8 mouse cellular contexts compared by ENCODE assay signal in genomic region chr7:112023601-112024445, GRCm38 (mm10). TPM values are rescaled to one million over a fixed set of nuclear protein-coding genes. Genes with fewer than 3 reads are reported as not detected.
DNase-seq lines count a peak whose midpoint lies in the region; ATAC-seq lines count a peak whose summit lies in the region.

No protein-coding gene starts in this region.

- H3K27me3 ChIP-seq in forebrain, embryonic 15.5 days: no peaks in the 10 kb centered on the region
- no peaks in the 10 kb centered on the region for H3K27me3 ChIP-seq in midbrain, embryonic 15.5 days (replicated peaks)

- H3K4me3 ChIP-seq in forebrain, embryonic 15.5 days: peak overlapping the region; percentile 90
- peak overlapping the region; percentile 95 for H3K4me3 ChIP-seq in midbrain, embryonic 15.5 days

- peak; percentile 67 for ATAC-seq in frontal cortex, adult (ENCODE audit: low TSS enrichment)
- peak; percentile 40 for ATAC-seq in activated CD4-positive, CD25-positive, alpha-beta regulatory T cell, adult 4 months
- peak; percentile 41 for ATAC-seq in forebrain, embryonic 15.5 days (replicated peaks)
- ATAC-seq in midbrain, embryonic 15.5 days (replicated peaks): peak; percentile 86

- H3K27ac ChIP-seq in forebrain, embryonic 15.5 days (replicated peaks): peak overlapping the region; percentile 99
- H3K27ac ChIP-seq in midbrain, embryonic 15.5 days: peak overlapping the region; percentile 98

- H3K9me3 ChIP-seq in forebrain, embryonic 15.5 days: no peaks in the 10 kb centered on the region
- H3K9me3 ChIP-seq in midbrain, embryonic 15.5 days: no peaks in the 10 kb centered on the region

- H3K36me3 ChIP-seq in forebrain, embryonic 15.5 days: no peaks in the 10 kb centered on the region
- H3K36me3 ChIP-seq in midbrain, embryonic 15.5 days (replicated peaks): no peaks in the 10 kb centered on the region

- peak overlapping the region; percentile 77 for H3K4me2 ChIP-seq in forebrain, embryonic 15.5 days (replicated peaks)
- peak overlapping the region; percentile 85 for H3K4me2 ChIP-seq in midbrain, embryonic 15.5 days

- peak overlapping the region; percentile 96 for H3K9ac ChIP-seq in forebrain, embryonic 15.5 days (replicated peaks)
- peak overlapping the region; percentile 98 for H3K9ac ChIP-seq in midbrain, embryonic 15.5 days

- H3K4me1 ChIP-seq in forebrain, embryonic 15.5 days: peaks cover 49% of the 10 kb centered on the region
- peaks cover 39% of the 10 kb centered on the region for H3K4me1 ChIP-seq in midbrain, embryonic 15.5 days

- under 1% methylated on average over 58 of the region's 58 CpGs for WGBS in forebrain, embryonic 15.5 days
- WGBS in large intestine, adult 2 months: 1% methylated on average over 58 of the region's 58 CpGs
- under 1% methylated on average over 58 of the region's 58 CpGs for WGBS in midbrain, embryonic 15.5 days

- DNase-seq in frontal cortex, postnatal 14 days (ENCODE audit: low spot score in 2 of 2): no peak
- peak; percentile 75 for DNase-seq in 3134 (ENCODE audit: extremely low read depth, insufficient read length, low spot score)
- DNase-seq in large intestine, adult 2 months (ENCODE audit: low read depth, low spot score): peak; percentile 27
- no peak for DNase-seq in B cell, adult 2 months

RNA-seq across cellular contexts. Expression of gene Usp47, which starts 0.5 kb away (rescaled TPM):
- polyA plus RNA-seq in activated CD4-positive, CD25-positive, alpha-beta regulatory T cell, adult 4 months (2017; shearing (Covaris generic)): 10 to 100 TPM; 16.1 to 17.5 TPM
- polyA plus RNA-seq in forebrain, embryonic 15.5 days (2015; fragmentation: Nextera tagmentation; extraction: Ambion mirVana): 88.1 and 91.3 TPM in 2 replicates
- 11.2 and 13.8 TPM in 2 replicates for polyA plus RNA-seq in large intestine, adult 2 months (2012; rRNA removed)
- 78.6 and 82.5 TPM in 2 replicates for polyA plus RNA-seq in midbrain, embryonic 15.5 days (2015; fragmentation: Nextera tagmentation; extraction: Ambion mirVana)

Comparison
In these comparisons a context has a peak if more than half of its experiments do, and no peak if none do; other contexts are left out.
1. DNase-seq: peak in 3134 (single experiment) and large intestine, adult 2 months (single experiment); none in frontal cortex, postnatal 14 days (0 of 2) and B cell, adult 2 months (0 of 2).
2. Peak in every context shown above with its lines, with median percentiles within 50 percentile points of each other: ATAC-seq.